Mouse (Mus musculus) heart, embryonic 11.5 days (tissue): ENCODE data around the gene Duox2. TPM values are rescaled to one million over a fixed set of nuclear protein-coding genes. Genes with fewer than 3 reads are reported as not detected.

Source experiments
- ATAC-seq: fragments of 200-750 bp; cut with Nextera tagmentation; replicated peaks from 2 replicates; pipeline ENCODE4 v1.8.0; 2017; ENCODE audit warnings: moderate library complexity; ENCODE audit not compliant: insufficient number of reproducible peaks, low FRiP score, low TSS enrichment
- H3K27ac ChIP-seq: fragments of 300-500 bp; sonication (generic); 2 replicates; pipeline ENCODE4 v1.5.1; 2014; ENCODE audit warnings: mild to moderate bottlenecking, low read depth, low read length
- H3K27me3 ChIP-seq: fragments of 300-500 bp; sonication (generic); 2 replicates; pipeline ENCODE4 v1.6.1; 2014; ENCODE audit warnings: mild to moderate bottlenecking, low read length, mixed read lengths; ENCODE audit not compliant: control insufficient read depth, insufficient read depth
- H3K36me3 ChIP-seq: fragments of 300-500 bp; sonication (generic); 2 replicates; pipeline ENCODE4 v1.6.1; 2014; ENCODE audit warnings: mild to moderate bottlenecking, low read length, moderate library complexity, mixed read lengths; ENCODE audit not compliant: control insufficient read depth, insufficient read depth
- H3K4me1 ChIP-seq: fragments of 300-500 bp; sonication (generic); 2 replicates; pipeline ENCODE4 v1.6.1; 2014; ENCODE audit warnings: low read length; ENCODE audit not compliant: control insufficient read depth, insufficient read depth
- H3K4me2 ChIP-seq: fragments of 300-500 bp; sonication (generic); 2 replicates; pipeline ENCODE4 v1.6.1; 2014; ENCODE audit warnings: mild to moderate bottlenecking, moderate library complexity
- H3K4me3 ChIP-seq: fragments of 300-500 bp; sonication (generic); 2 replicates; pipeline ENCODE4 v1.5.1; 2014; ENCODE audit warnings: low read depth, low read length
- H3K9ac ChIP-seq: fragments of 300-500 bp; sonication (generic); 2 replicates; pipeline ENCODE4 v1.6.1; 2014; ENCODE audit warnings: mild to moderate bottlenecking, low read depth, low read length, moderate library complexity
- H3K9me3 ChIP-seq: fragments of 300-500 bp; sonication (generic); replicated peaks from 2 replicates; pipeline ENCODE4 v1.6.1; 2016; ENCODE audit warnings: low read length; ENCODE audit not compliant: control insufficient read depth
- WGBS: fragments of 180-500 bp; shearing (Covaris S2); extraction: QIAGEN DNeasy Blood & Tissue Kit; methylation state at CpG from one replicate; pipeline ENCODE4 v1.1.7; 2014; ENCODE audit not compliant: insufficient replicate concordance; 5-methylcytosine and 5-hydroxymethylcytosine counted together
- polyA plus RNA-seq: library from polyadenylated mRNA; unstranded; fragments of >200 nt; fragmentation: Nextera tagmentation; extraction: Ambion mirVana; gene quantifications from 2 replicates; pipeline ENCODE4 v1.2.1, GENCODE M21; 2014

Duox2 gene
- polyA plus RNA-seq, 1 experiment from 2014 or later: 0.04 TPM

GRCm38 (mm10) chr2:122309647-122310046, 11.4 kb upstream of the Duox2 start:
- no peak overlapping the region for H3K27ac ChIP-seq
- H3K4me2 ChIP-seq: no peak overlapping the region
- H3K9ac ChIP-seq: no peak overlapping the region
- no peak overlapping the region for H3K4me3 ChIP-seq
- no peaks in the 10 kb centered on the region for H3K36me3 ChIP-seq
- no peak for ATAC-seq
- peaks cover 84% of the 10 kb centered on the region for H3K27me3 ChIP-seq
- 0 out of 2 replicates have a peak, but pooled peaks cover 3% of the 10 kb centered on the region for H3K4me1 ChIP-seq
- no peaks in the 10 kb centered on the region for H3K9me3 ChIP-seq
- WGBS: 41% methylated on average over 3 of the region's 3 CpGs

GRCm38 (mm10) chr2:122306184-122306583, 7.9 kb upstream of the Duox2 start:
- no peak overlapping the region for H3K4me3 ChIP-seq
- peaks cover 82% of the 10 kb centered on the region for H3K27me3 ChIP-seq
- peaks cover 6% of the 10 kb centered on the region; the same call in 1 of the 2 replicates for H3K4me1 ChIP-seq
- no peaks in the 10 kb centered on the region for H3K36me3 ChIP-seq
- H3K4me2 ChIP-seq: no peak overlapping the region
- H3K9ac ChIP-seq: no peak overlapping the region
- WGBS: 49% methylated on average over 4 of the region's 4 CpGs
- no peak overlapping the region for H3K27ac ChIP-seq
- H3K9me3 ChIP-seq: no peaks in the 10 kb centered on the region
- no peak for ATAC-seq

GRCm38 (mm10) chr2:122305097-122305892, 7.0 kb upstream of the Duox2 start:
- H3K4me3 ChIP-seq: no peak overlapping the region
- no peaks in the 10 kb centered on the region for H3K36me3 ChIP-seq
- no peak overlapping the region for H3K4me2 ChIP-seq
- no peaks in the 10 kb centered on the region for H3K9me3 ChIP-seq
- no peak for ATAC-seq
- no peak overlapping the region for H3K27ac ChIP-seq
- H3K9ac ChIP-seq: no peak overlapping the region
- 79% methylated on average over 16 of the region's 16 CpGs for WGBS
- H3K27me3 ChIP-seq: peaks cover 83% of the 10 kb centered on the region
- H3K4me1 ChIP-seq: peaks cover 8% of the 10 kb centered on the region; the same call in 1 of the 2 replicates

- no peak overlapping the region for H3K27ac ChIP-seq
- whole genome bisulfite sequencing: 85% methylated on average over 6 of the region's 6 CpGs
These were observed 6.3 kb upstream of the Duox2 start for GRCm38 (mm10) chr2:122304544-122304943.

GRCm38 (mm10) chr2:122302574-122303241, 4.5 kb upstream of the Duox2 start:
- Histone ChIP-seq H3K27ac (no peak overlapping the region), H3K4me1 (peaks cover 12% of the 10 kb centered on the region; the same call in 1 of the 2 replicates), H3K36me3 (no peaks in the 10 kb centered on the region), H3K27me3 (peaks cover 92% of the 10 kb centered on the region), H3K9me3 (no peaks in the 10 kb centered on the region), H3K9ac (no peak overlapping the region), H3K4me3 (no peak overlapping the region), H3K4me2 (no peak overlapping the region)
- ATAC-seq: no peak
- 13% methylated on average over 9 of the region's 9 CpGs for WGBS

More at GRCm38 (mm10) chr2:122304544-122304943, 6.3 kb upstream of the Duox2 start:
- peaks cover 8% of the 10 kb centered on the region; the same call in 1 of the 2 replicates for H3K4me1 ChIP-seq
- H3K4me3 ChIP-seq: no peak overlapping the region
- H3K27me3 ChIP-seq: peaks cover 89% of the 10 kb centered on the region
- no peak for ATAC-seq
- no peak overlapping the region for H3K9ac ChIP-seq
- no peaks in the 10 kb centered on the region for H3K9me3 ChIP-seq
- no peaks in the 10 kb centered on the region for H3K36me3 ChIP-seq
- H3K4me2 ChIP-seq: no peak overlapping the region

GRCm38 (mm10) chr2:122301921-122302573, 3.8 kb upstream of the Duox2 start:
- no peak overlapping the region for H3K27ac ChIP-seq
- H3K4me3 ChIP-seq: peak overlapping the region; percentile 36
- H3K27me3 ChIP-seq: peaks cover 93% of the 10 kb centered on the region
- H3K36me3 ChIP-seq: no peaks in the 10 kb centered on the region
- H3K4me2 ChIP-seq: peak overlapping the region; percentile 74
- no peak overlapping the region for H3K9ac ChIP-seq
- WGBS: 12% methylated on average over 23 of the region's 23 CpGs
- H3K4me1 ChIP-seq: peaks cover 18% of the 10 kb centered on the region
- no peak for ATAC-seq
- H3K9me3 ChIP-seq: no peaks in the 10 kb centered on the region

GRCm38 (mm10) chr2:122301081-122301920, 3.1 kb upstream of the Duox2 start:
- 0 out of 2 replicates have a peak, but pooled peaks have one; percentile 5 for ATAC-seq
- no peaks in the 10 kb centered on the region for H3K36me3 ChIP-seq
- H3K4me2 ChIP-seq: peak overlapping the region; percentile 74
- H3K9ac ChIP-seq: no peak overlapping the region
- peaks cover 90% of the 10 kb centered on the region for H3K27me3 ChIP-seq
- peaks cover 18% of the 10 kb centered on the region for H3K4me1 ChIP-seq
- no peaks in the 10 kb centered on the region for H3K9me3 ChIP-seq
- 2% methylated on average over 48 of the region's 48 CpGs for WGBS
- H3K27ac ChIP-seq: no peak overlapping the region
- H3K4me3 ChIP-seq: peak overlapping the region; percentile 36

GRCm38 (mm10) chr2:122300656-122301020, 2.4 kb upstream of the Duox2 start:
- Histone ChIP-seq H3K4me2 (peak overlapping the region; percentile 74; the same call in 1 of the 2 replicates), H3K36me3 (no peaks in the 10 kb centered on the region), H3K9ac (no peak overlapping the region), H3K27ac (no peak overlapping the region), H3K9me3 (no peaks in the 10 kb centered on the region), H3K4me3 (peak overlapping the region; percentile 36), H3K4me1 (peaks cover 18% of the 10 kb centered on the region), H3K27me3 (peaks cover 92% of the 10 kb centered on the region)
- 6% methylated on average over 14 of the region's 14 CpGs for WGBS
- no peak for ATAC-seq
